Mouse (Mus musculus) limb, embryonic 11.5 days (tissue): ENCODE measurements at regions not wholly inside any gene's neighbourhood (a gene's known extent, or its start where the extent isn't known, plus 50 kb on each side); places are given as distances from the start of the nearest gene placed in this dataset.

Experiments used
- ATAC-seq: fragments of 200-750 bp; cut with Nextera tagmentation; 2 replicates; pipeline ENCODE4 v1.8.0; 2017; ENCODE audit warnings: low read depth; ENCODE audit not compliant: insufficient number of reproducible peaks, low FRiP score, low TSS enrichment
- DNase-seq: peaks from one replicate; pipeline ENCODE4 v3.0.0-alpha.2; 2015; ENCODE audit warnings: low spot score
- H3K27ac ChIP-seq: fragments of 300-500 bp; sonication (generic); replicated peaks from 2 replicates; pipeline ENCODE4 v1.5.1; 2014; ENCODE audit warnings: low read depth, mild to moderate bottlenecking, low read length
- H3K27me3 ChIP-seq: fragments of 300-500 bp; sonication (generic); 2 replicates; pipeline ENCODE4 v1.6.1; 2014; ENCODE audit warnings: mild to moderate bottlenecking, low read length, mixed read lengths; ENCODE audit not compliant: control insufficient read depth, insufficient read depth
- H3K36me3 ChIP-seq: fragments of 300-500 bp; sonication (generic); 2 replicates; pipeline ENCODE4 v1.6.1; 2014; ENCODE audit warnings: mild to moderate bottlenecking, low read length, moderate library complexity, mixed read lengths; ENCODE audit not compliant: control insufficient read depth, insufficient read depth
- H3K4me1 ChIP-seq: fragments of 300-500 bp; sonication (generic); 2 replicates; pipeline ENCODE4 v1.6.1; 2014; ENCODE audit warnings: low read length, mixed read lengths; ENCODE audit not compliant: control insufficient read depth, insufficient read depth
- H3K4me2 ChIP-seq: fragments of 300-500 bp; sonication (generic); 2 replicates; pipeline ENCODE4 v1.6.1; 2014; ENCODE audit warnings: low read depth, mild to moderate bottlenecking, moderate library complexity; ENCODE audit not compliant: severe bottlenecking
- H3K4me3 ChIP-seq: fragments of 300-500 bp; sonication (generic); 2 replicates; pipeline ENCODE4 v1.5.1; 2014; ENCODE audit warnings: low read depth, low read length
- H3K9ac ChIP-seq: fragments of 300-500 bp; sonication (generic); 2 replicates; pipeline ENCODE4 v1.6.1; 2014; ENCODE audit warnings: mild to moderate bottlenecking, low read length
- H3K9me3 ChIP-seq: fragments of 300-500 bp; sonication (generic); 2 replicates; pipeline ENCODE4 v1.6.1; 2016; ENCODE audit warnings: low read length; ENCODE audit not compliant: control insufficient read depth
- WGBS: fragments of 180-500 bp; shearing (Covaris S2); extraction: QIAGEN DNeasy Blood & Tissue Kit; methylation state at CpG from one replicate; pipeline ENCODE4 v1.1.7; 2014; 5-methylcytosine and 5-hydroxymethylcytosine counted together

- no peaks in the 10 kb centered on the region for H3K36me3 ChIP-seq
- no peak overlapping the region for H3K4me2 ChIP-seq
- H3K9ac ChIP-seq, result no peak overlapping the region
- ATAC-seq (no peak), DNase-seq (no peak)
- H3K9me3 ChIP-seq, result no peaks in the 10 kb centered on the region
- 81% methylated on average over 3 of the region's 3 CpGs for WGBS
- H3K27me3 ChIP-seq, result no peaks in the 10 kb centered on the region
- no peaks in the 10 kb centered on the region for H3K4me1 ChIP-seq
- no peak overlapping the region for H3K27ac ChIP-seq
- no peak overlapping the region for H3K4me3 ChIP-seq
Measured at GRCm38 (mm10) chr2:133754088-133754487, 202.1 kb downstream of the Bmp2 start.

- Histone ChIP-seq H3K4me1 (no peaks in the 10 kb centered on the region), H3K4me3 (no peak overlapping the region), H3K27me3 (no peaks in the 10 kb centered on the region), H3K36me3 (no peaks in the 10 kb centered on the region), H3K27ac (no peak overlapping the region), H3K4me2 (no peak overlapping the region), H3K9ac (no peak overlapping the region), H3K9me3 (no peaks in the 10 kb centered on the region)
- 70% methylated on average over 7 of the region's 7 CpGs for WGBS
- ATAC-seq, result no peak
- DNase-seq, result no peak
Measured at GRCm38 (mm10) chr2:133761496-133761895, 209.5 kb downstream of the Bmp2 start.

GRCm38 (mm10) chr2:133768546-133768945 is 216.6 kb downstream of the Bmp2 start:
- Histone ChIP-seq H3K9me3 (no peaks in the 10 kb centered on the region), H3K4me2 (no peak overlapping the region), H3K36me3 (no peaks in the 10 kb centered on the region), H3K27ac (no peak overlapping the region), H3K4me3 (no peak overlapping the region), H3K9ac (no peak overlapping the region), H3K4me1 (no peaks in the 10 kb centered on the region), H3K27me3 (no peaks in the 10 kb centered on the region)
- no peak for ATAC-seq
- no peak for DNase-seq
- WGBS, result 94% methylated on average over 1 of the region's 1 CpGs

GRCm38 (mm10) chr2:133783588-133784342 is 231.8 kb downstream of the Bmp2 start:
- H3K9me3 ChIP-seq, result no peaks in the 10 kb centered on the region

GRCm38 (mm10) chr2:133791031-133791430 is 239.1 kb downstream of the Bmp2 start:
- ATAC-seq (no peak), DNase-seq (no peak)
- H3K9ac ChIP-seq, result no peak overlapping the region
- H3K4me1 ChIP-seq, result no peaks in the 10 kb centered on the region
- no peaks in the 10 kb centered on the region for H3K27me3 ChIP-seq
- no peak overlapping the region for H3K4me3 ChIP-seq
- H3K9me3 ChIP-seq, result no peaks in the 10 kb centered on the region
- no peak overlapping the region for H3K27ac ChIP-seq
- 54% methylated on average over 1 of the region's 1 CpGs for WGBS
- H3K4me2 ChIP-seq, result no peak overlapping the region
- H3K36me3 ChIP-seq, result no peaks in the 10 kb centered on the region

More at GRCm38 (mm10) chr2:133783588-133784342, 231.8 kb downstream of the Bmp2 start:
- ATAC-seq (no peak), DNase-seq (no peak)
- H3K4me2 ChIP-seq, result no peak overlapping the region
- H3K9ac ChIP-seq, result no peak overlapping the region
- H3K36me3 ChIP-seq, result no peaks in the 10 kb centered on the region
- H3K4me3 ChIP-seq, result no peak overlapping the region
- WGBS, result 64% methylated on average over 7 of the region's 7 CpGs
- no peaks in the 10 kb centered on the region for H3K27me3 ChIP-seq
- H3K4me1 ChIP-seq, result no peaks in the 10 kb centered on the region
- no peak overlapping the region for H3K27ac ChIP-seq

GRCm38 (mm10) chr2:133793293-133793692 is 241.3 kb downstream of the Bmp2 start:
- H3K4me2 ChIP-seq, result no peak overlapping the region
- H3K36me3 ChIP-seq, result no peaks in the 10 kb centered on the region
- H3K27me3 ChIP-seq, result no peaks in the 10 kb centered on the region
- no peaks in the 10 kb centered on the region for H3K9me3 ChIP-seq
- 39% methylated on average over 2 of the region's 2 CpGs for WGBS
- no peak overlapping the region for H3K27ac ChIP-seq
- DNase-seq, result peak; percentile 42
- ATAC-seq, result no peak
- no peak overlapping the region for H3K4me3 ChIP-seq
- H3K9ac ChIP-seq, result no peak overlapping the region
- H3K4me1 ChIP-seq, result no peaks in the 10 kb centered on the region

GRCm38 (mm10) chr2:133802666-133803065 is 250.7 kb downstream of the Bmp2 start:
- Histone ChIP-seq H3K27me3 (no peaks in the 10 kb centered on the region), H3K4me3 (no peak overlapping the region), H3K4me2 (no peak overlapping the region), H3K9me3 (no peaks in the 10 kb centered on the region), H3K27ac (no peak overlapping the region), H3K36me3 (no peaks in the 10 kb centered on the region), H3K4me1 (no peaks in the 10 kb centered on the region), H3K9ac (no peak overlapping the region)
- 11% methylated on average over 3 of the region's 3 CpGs for WGBS
- no peak for ATAC-seq
- peak; percentile 55 for DNase-seq

- WGBS, result 90% methylated on average over 4 of the region's 4 CpGs
- DNase-seq, result no peak
- ATAC-seq, result no peak
Measured at GRCm38 (mm10) chr2:133821418-133821817, 269.5 kb downstream of the Bmp2 start.

GRCm38 (mm10) chr2:133829406-133829805 is 277.4 kb downstream of the Bmp2 start:
- no peak overlapping the region for H3K9ac ChIP-seq
- H3K27me3 ChIP-seq, result no peaks in the 10 kb centered on the region
- ATAC-seq, result no peak
- no peak for DNase-seq
- 93% methylated on average over 1 of the region's 1 CpGs for WGBS
- H3K36me3 ChIP-seq, result no peaks in the 10 kb centered on the region
- no peak overlapping the region for H3K4me2 ChIP-seq
- H3K9me3 ChIP-seq, result no peaks in the 10 kb centered on the region
- H3K4me3 ChIP-seq, result no peak overlapping the region
- H3K27ac ChIP-seq, result no peak overlapping the region
- H3K4me1 ChIP-seq, result no peaks in the 10 kb centered on the region

More at GRCm38 (mm10) chr2:133821418-133821817, 269.5 kb downstream of the Bmp2 start:
- no peaks in the 10 kb centered on the region; the same call in 1 of the 2 replicates for H3K4me1 ChIP-seq
- no peak overlapping the region for H3K4me3 ChIP-seq
- no peak overlapping the region for H3K9ac ChIP-seq
- no peak overlapping the region for H3K4me2 ChIP-seq
- H3K9me3 ChIP-seq, result no peaks in the 10 kb centered on the region
- no peak overlapping the region for H3K27ac ChIP-seq
- no peaks in the 10 kb centered on the region for H3K36me3 ChIP-seq
- no peaks in the 10 kb centered on the region for H3K27me3 ChIP-seq
